Mouse (Mus musculus): Measurements from ENCODE around the gene Sgms1. TPM values are rescaled to one million over a fixed set of nuclear protein-coding genes. Genes with fewer than 3 reads are reported as not detected.

Gene Sgms1
- total RNA-seq, 1 experiment from 2014 or later = 57.7 TPM

Other genes starting within 250 kb of the Sgms1 start
- 221 and 259 TPM in 2 replicates for gene Rpl9-ps6, start 76.9 kb upstream of the Sgms1 start, total RNA-seq (2017)
- gene Minpp1, start 96.1 kb upstream of the Sgms1 start, total RNA-seq (2017) = 98.8 and 100 TPM in 2 replicates
- gene Papss2, start 206.1 kb upstream of the Sgms1 start, total RNA-seq (2017) = 3.0 and 3.9 TPM in 2 replicates

Measured in common myeloid progenitor, adult 5-6 weeks (primary cell).